Mouse (Mus musculus): ENCODE results near the gene Usp42. TPM values are rescaled to one million over a fixed set of nuclear protein-coding genes. Genes with fewer than 3 reads are reported as not detected.

The Usp42 gene
- total RNA-seq, 2 experiments from 2014 or later, result 9.7 to 11.3 TPM

GRCm38 (mm10) chr5:143696323-143696722 is 35.8 kb downstream of the Usp42 start:
- intact Hi-C loops (cut with DNase I), result no loop called here
- no peak for DNase-seq

DNA sequence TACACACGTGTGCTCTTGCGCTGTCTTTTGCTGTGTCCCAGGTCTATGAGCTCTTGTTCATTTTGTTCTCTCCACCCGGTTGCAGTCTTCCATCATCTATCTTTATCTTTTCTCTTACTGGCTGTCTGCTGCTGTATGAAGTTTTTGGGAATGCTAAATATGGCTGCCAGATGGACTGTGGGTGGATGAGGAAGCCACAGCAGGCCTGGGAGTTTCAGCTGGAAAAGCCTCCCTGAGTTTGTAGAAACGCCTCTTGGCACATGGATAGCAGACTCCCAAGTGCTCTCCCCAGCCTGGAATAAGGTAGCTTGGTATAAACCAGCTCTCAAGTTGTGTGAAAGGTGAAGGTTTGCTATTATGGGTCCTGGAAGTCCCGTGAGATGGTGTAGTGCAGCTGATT is 41.2 kb downstream of the Usp42 start:
- intact Hi-C loops (cut with DNase I), result no loop called here

GRCm38 (mm10) chr5:143690392-143690791 is 41.7 kb downstream of the Usp42 start:
- intact Hi-C loops (cut with DNase I), result no loop called here
- DNase-seq, result no peak

More for the DNA sequence above, 41.2 kb downstream of the Usp42 start:
- no peak for DNase-seq

DNA sequence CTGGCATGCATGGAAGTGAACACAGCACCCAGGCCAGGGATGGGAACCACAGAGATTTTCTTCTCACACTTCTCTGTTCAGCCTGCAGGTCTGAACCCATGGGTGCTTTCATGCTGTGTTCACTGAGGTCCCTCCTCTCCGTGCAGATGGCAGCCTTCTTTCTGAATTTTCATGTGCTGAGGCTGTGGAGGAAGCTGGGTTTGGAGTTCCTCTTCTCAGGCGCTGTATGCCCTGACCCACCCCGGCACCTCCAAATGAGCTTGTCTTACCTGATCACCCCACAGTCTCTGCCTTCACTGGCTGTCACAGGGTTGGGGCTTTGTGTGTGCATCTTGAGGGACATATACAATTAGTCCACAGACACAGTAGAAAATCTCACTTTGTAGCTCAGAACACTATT is 44.5 kb downstream of the Usp42 start:
- intact Hi-C loops (cut with DNase I), result no loop called here
- DNase-seq, result no peak

DNA sequence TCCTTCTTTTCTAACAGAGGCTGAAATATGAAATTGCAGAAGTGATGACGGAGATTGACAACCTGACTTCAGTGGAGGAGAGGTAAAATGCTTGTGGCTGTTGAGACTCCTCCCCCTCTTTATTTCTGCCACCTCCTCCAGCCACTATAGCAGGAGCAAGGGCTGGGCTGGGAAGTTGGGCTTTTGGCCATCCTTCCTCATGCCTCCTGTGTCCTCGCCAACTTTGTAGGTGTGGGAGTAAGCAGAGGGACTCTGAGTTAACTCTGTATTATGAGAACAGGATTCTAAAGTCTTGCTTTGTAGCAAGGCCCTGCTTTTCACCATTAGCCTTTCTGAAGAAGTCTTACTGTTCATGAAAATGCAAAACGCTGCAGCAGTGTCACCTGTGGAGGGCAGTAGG is 45.6 kb downstream of the Usp42 start:
- intact Hi-C loops (cut with DNase I), result no loop called here
- DNase-seq, result no peak

- intact Hi-C loops (cut with DNase I), result no loop called here
- DNase-seq, result no peak
Measured at GRCm38 (mm10) chr5:143684911-143685390, 47.1 kb downstream of the Usp42 start.

DNA sequence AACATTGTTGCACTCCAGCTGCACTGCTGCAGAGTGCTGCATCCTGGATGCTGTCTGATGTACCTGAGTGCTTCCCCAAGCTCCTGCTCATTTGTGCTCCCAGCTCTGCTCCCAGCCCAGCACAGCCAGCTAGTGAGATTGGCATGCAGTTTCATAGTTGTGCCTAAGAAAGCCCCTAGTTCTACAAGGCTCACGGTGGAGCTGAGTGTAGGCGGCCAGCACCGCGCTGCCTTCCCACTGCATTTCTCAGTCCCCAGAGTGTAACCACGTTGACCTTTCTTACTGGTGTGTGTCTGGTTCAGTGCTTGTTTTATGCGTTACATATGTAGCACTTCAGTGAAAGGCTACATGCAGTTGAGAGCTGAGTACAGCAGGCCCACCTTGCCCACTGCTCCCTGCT is 48.4 kb downstream of the Usp42 start:
- no peak for DNase-seq
- intact Hi-C loops (cut with DNase I), result no loop called here

DNA sequence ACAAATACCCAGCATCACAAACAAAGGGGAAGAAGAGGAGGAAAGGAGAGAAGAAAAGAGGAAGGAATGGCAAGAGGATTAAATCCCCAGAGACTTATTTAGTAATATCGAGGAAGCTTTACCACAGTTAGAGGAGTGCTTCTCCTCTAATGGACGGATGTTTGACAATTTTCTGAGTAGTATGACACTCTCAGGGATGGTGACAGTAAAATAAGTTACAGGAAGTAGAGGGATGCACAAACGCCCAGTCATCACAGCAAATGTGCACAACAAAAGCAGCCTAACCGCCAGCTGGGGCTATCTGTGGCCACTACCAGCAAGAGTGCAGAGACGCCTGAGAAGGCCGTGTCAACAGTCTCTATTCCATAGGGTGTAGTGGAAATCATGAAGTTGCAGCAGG is 52.4 kb downstream of the Usp42 start:
- intact Hi-C loops (cut with DNase I), result no loop called here

DNA sequence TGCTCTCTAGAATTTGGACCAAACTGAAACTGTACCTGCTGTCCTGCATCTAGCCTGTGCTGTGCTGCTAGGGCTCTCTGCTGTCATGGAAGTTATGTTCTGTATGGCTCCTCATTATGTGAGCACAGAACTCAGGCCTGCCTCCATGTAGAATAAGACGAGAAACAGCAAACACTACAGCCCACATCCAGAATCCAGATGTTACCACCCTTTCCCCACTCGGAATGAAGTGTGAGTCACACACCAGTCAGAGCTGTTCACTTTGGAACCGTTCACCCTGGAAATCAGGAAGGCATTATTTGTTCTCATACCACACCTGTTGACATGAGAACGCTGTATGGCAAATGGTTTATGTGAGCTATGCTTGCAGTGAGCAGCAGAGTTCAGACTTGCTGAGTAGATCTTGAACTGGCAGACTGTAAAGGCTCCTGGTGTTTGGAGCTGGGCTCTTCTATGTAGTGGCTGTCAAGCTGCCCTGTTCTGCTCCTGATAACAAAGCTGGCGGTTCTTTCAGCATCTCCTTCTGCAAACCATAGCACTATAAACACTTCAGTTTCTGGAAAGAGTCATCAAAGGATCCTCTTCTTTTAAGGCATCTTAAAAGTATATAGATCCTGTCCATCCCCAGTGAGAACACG is 53.3 kb downstream of the Usp42 start:
- intact Hi-C loops (cut with DNase I), result no loop called here
- DNase-seq, result no peak

More for the DNA sequence above, 52.4 kb downstream of the Usp42 start:
- no peak for DNase-seq

GRCm38 (mm10) chr5:143677363-143677762 is 54.7 kb downstream of the Usp42 start:
- DNase-seq, result no peak
- intact Hi-C loops (cut with DNase I), result no loop called here

DNA sequence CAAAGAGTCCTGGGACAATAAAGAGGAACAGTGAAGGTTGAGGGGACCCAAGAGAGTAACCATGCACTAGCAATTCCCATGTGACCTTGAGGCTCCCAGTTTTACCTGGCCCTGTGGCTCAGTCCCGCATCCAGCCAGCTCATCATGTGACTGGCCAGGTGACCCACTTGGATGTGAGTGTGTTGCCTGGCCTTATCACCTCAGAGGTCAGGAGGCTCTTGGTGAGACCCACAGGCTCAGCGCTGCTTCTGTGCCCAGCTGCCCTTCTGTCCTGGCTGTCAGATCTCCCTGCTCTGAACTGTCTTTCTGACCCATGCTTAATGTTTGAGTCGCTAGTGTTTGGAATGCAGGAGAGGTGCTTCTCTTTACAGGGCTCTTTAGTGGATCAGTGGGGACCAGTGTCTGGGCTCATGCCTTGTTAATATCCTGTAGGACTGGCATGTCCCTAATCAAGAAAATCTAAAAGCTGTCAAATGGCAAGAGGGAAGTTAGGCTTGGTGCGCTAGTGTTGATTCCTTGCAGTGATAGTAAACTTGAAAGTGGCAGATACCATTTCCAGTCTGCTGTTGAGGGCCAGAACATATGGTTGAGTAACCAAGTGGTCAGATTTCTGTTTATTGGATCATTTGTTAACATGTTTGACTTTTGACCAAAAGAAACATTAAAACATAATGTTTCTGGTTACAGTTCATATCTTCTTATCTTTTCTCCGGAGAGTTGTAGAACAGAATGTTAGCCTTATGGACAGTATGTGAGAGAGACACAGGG is 55.7 kb downstream of the Usp42 start:
- intact Hi-C loops (cut with DNase I), result no loop called here
- DNase-seq, result no peak

DNA sequence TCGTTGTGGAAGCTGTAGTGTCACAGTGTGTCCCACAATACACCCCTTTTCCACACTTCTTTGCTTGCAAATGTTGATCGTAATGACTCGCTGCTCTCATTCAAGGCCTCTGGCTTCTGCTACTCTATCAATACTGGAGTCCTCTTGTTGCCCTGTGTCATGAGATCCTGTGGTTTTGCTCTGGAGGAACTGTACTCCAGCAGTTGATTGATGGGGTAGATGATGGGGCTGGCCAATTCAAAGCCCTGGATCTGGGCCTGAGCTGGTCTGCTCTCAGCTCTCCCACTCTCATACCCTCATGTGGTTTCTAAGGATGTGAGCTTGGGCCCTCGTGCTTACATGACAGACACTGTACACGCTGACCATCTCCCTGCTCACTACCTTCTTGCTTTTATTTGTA is 57.5 kb downstream of the Usp42 start:
- no peak for DNase-seq
- intact Hi-C loops (cut with DNase I), result no loop called here

- intact Hi-C loops (cut with DNase I), result no loop called here
- DNase-seq, result peak in 1 of 2 experiments; percentile 40
Measured at GRCm38 (mm10) chr5:143670740-143671415, 61.2 kb downstream of the Usp42 start.

DNA sequence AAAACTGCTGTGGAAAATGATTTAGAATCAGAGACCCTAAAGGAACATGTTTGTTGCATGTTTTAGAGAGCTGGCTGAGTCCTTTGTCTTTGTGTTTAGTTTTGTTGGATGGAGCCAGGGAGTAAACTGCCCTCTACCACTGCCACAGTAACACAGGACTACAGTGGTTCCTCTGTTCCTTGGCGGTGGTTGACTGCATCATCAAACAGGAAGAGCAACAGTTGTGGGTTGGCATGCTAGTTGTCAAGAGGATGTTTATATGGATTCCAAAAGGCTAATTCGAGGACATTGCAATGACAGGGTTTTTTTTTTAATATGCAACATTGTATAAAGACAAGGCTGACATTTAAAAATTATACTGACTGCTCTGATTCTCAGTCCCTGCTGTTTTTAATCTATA is 62.2 kb downstream of the Usp42 start:
- no peak for DNase-seq
- intact Hi-C loops (cut with DNase I), result loop anchor here (5.0 kb wide), 1 partner anchor 103 kb away; no protein-coding TSS in a partner anchor

DNA sequence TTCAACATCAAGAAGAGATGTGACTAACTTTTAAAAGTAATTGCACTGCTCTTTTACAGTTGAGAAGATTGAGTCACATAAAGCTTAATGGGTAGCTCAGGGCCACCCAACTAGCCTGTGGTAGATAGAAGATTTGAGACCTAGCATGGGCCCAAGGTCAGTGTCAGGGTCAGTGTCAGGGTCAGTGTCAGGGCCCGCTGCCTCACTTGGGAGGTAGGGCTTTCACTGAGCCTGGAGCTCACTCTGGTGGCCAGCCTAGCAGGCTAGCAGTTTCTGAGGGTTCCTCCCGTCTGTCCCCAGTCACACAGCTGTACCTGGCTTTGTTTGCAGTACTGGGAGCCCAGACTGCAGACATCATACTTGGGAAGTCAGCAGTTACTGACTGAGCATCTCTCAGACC is 62.7 kb downstream of the Usp42 start:
- intact Hi-C loops (cut with DNase I), result loop anchor here (5.0 kb wide), 1 partner anchor 102 kb away; no protein-coding TSS in a partner anchor
- peak in 1 of 2 experiments; percentile 49 for DNase-seq

DNA sequence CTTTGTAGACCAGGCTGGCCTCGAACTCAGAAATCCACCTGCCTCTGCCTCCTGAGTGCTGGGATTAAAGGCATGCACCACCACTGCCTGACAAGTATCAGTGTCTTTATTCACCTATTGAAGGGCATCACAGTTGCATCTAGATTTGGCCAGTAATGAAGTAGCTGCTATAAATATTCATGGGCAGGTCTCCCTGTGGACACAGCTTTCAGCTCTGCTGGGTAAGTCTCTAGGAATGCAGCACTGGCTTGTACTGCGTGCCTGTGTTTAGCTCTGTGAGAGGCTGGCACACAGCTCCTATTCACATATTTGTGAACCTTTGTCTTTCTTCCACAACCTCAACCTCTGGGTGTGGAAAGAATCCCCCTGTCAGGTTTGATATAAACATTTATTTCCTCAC is 63.2 kb downstream of the Usp42 start:
- DNase-seq, result peak; percentile 61 to 71
- intact Hi-C loops (cut with DNase I), result loop anchor here (5.0 kb wide), 1 partner anchor 102 kb away; no protein-coding TSS in a partner anchor

- DNase-seq, result no peak
- intact Hi-C loops (cut with DNase I), result loop anchor here (5.0 kb wide), 1 partner anchor 99 kb away; no protein-coding TSS in a partner anchor
Measured at GRCm38 (mm10) chr5:143666015-143666414, 66.1 kb downstream of the Usp42 start.

DNA sequence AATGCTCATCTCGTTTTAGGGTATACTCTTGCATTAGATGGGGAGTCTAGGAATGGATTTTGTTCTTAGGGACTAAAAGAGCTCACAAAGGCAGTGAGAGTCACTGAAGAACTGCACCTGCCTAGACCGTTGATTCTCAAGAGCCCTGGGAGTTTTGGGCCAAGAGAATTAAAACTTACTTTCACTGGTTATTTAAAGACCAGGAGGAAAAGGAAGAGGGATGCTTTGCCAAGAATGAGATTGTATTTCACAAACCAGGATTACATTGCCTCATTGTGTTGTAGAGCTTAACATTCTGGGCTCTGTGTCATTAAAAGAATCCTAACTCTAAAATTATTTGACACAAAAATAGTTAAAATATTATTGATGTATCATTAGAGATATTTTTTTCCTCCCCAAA is 66.5 kb downstream of the Usp42 start:
- intact Hi-C loops (cut with DNase I), result loop anchor here (5.0 kb wide), 1 partner anchor 98 kb away; no protein-coding TSS in a partner anchor
- DNase-seq, result no peak

GRCm38 (mm10) chr5:143663074-143663687 is 68.9 kb downstream of the Usp42 start:
- intact Hi-C loops (cut with DNase I), result no loop called here
- DNase-seq, result no peak

Measured in heart, postnatal 10 days (tissue).